Mouse (Mus musculus): ENCODE results near the gene Slc18a2.
A peak's percentile ranks its signal among the peaks of the same experiment; 100 is the strongest.

The Slc18a2 gene

DNA sequence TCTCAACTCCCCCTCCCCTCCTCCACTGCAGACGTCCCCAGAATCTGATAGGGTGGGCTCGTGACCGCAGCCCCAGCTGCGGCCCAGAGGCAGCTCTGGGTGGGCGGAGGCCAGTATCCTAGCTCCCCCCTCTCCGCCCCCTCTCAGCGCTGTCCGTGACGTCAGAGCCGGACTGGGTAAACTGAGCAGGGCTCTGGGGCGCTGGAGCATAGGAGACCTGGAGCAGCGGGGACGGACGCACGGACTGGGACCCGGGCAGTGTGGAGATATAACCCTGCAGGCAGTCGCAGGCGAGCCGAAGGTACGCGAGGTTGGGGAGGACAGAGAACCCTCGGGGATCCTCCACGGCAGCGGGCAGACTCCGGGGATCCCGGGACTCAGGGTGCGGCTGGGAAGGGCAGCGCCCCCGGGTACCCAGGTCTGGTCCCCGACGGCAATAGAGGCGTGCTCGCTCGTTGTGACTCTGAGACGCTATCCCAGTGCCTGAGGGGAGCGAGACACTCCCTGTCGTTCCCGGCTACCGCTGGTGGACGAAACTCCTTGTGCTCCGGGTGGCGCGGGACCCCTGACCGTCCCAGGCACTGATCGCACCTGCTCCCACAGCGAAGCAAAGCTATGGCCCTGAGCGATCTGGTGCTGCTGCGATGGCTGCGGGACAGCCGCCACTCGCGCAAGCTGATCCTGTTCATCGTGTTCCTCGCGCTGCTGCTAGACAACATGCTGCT, at the start of gene Slc18a2:
Gene Slc18a2 (plus strand): TSS at position 179 of the 725 bp plus-strand sequence.
- DNase-seq = no peak

DNA sequence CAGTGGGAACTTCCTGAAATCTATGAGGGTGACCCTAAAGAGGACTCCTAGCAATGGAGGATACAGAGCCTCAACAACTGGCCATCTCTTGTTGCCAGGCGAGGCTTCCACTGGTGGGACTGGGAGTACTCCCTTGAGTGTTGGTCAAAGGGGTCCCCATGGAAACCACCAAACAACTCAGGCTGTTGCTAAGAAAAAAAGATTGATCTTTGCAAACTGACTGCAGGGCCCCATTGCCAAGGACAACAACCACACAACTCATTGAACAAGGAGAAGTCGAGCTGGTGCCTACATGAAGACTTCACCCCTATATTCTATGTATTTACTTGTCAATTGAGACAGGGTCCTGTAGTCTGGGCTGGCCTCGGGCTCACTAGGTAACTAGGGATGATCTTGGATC, 43.8 kb upstream of the Slc18a2 start:
- no peak for DNase-seq

DNA sequence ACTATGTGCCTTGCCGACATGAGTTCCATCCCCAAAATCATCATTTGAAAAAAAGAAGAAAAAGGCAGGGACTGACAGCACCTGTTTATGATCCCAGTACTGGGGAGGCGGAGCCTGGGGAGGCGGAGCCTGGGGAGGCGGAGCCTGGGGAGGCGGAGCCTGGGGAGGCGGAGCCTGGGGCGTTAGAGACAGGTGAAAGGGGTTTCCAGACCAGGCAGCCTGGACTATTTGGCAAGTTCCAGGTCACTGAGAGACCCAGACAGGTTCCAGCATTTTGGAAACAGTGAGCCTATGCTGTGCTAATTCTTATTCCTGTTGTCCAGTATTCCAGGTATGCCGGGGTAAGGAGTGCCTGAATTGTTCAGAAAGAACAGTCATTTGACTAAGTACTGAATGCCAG, 41.7 kb upstream of the Slc18a2 start, which contains the start of gene Kcnk18:
Gene Kcnk18 (plus strand): TSS at position 224 of the 400 bp plus-strand sequence.
- DNase-seq = no peak

DNA sequence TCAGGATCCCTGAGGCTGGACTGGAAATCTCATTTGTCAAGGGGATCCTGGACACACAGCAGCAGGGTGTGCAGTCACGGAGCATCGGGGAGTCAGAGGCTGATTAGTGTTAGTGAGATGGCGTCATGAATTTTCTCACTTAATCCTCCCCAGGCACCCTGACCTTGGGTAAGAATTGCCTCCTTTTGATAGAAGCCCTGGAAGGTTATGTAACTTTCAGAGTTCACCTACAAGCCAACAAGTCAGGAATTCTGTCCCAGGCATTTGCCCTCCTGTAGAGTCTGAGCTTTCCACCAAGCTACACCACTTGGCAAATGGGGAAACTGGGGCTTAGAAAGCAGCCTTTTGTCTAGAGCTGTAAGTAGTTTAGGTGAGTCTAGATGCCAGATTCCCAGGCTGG, 39.6 kb upstream of the Slc18a2 start:
- DNase-seq = no peak

DNA sequence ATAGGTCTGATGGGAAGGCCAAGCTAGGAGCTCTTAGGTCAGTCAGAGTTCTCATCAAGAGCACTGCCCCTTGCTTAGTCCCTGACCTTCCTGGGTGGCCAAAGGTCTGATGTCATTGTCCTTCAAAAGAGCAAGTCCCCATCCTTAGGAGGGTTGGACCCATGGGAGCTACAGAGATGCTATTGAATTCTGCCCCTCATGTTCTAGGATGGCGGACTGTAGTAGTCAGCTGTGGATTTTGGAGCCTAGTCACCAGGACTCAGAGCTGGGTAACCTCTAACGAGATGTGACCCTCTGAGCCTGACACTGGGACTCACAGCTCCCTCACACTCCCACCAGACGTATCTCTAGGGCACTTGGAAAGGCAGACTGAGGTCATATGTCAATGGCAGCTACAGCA, 32.3 kb upstream of the Slc18a2 start:
- DNase-seq = no peak

DNA sequence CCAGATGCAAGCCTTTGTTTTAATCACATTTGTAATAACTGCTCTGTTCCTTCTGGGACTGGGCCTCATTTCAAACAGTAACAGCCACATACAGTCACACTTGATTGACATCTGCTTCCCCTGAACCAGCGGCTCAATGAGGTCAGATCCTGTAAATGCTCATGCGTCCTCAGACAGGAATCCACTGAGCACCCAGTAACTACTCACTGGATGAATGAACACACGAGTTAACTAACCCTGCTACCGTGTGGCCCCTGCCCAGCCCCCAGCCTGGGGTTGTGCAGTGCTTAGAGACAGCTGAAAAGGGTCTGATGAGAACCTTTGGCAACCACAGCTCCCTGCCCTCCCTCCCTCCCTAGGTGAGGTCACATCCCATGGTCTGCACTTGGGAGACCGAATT, 27.9 kb upstream of the Slc18a2 start:
- DNase-seq = no peak

DNA sequence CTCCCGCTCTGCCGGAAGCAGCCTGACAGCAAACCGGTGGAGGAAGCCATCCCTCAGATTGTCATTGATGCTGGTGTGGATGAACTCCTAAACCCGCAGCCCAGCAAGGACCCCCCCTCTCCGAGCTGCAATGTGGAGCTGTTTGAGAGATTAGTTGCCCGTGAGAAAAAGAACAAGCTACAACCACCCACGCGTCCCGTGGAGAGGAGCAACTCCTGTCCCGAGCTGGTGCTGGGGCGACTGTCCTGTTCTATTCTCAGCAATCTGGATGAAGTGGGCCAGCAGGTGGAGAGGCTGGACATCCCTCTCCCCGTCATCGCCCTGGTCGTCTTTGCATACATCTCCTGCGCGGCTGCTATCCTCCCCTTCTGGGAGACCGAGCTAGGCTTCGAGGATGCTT, 25.7 kb upstream of the Slc18a2 start:
- DNase-seq = no peak

DNA sequence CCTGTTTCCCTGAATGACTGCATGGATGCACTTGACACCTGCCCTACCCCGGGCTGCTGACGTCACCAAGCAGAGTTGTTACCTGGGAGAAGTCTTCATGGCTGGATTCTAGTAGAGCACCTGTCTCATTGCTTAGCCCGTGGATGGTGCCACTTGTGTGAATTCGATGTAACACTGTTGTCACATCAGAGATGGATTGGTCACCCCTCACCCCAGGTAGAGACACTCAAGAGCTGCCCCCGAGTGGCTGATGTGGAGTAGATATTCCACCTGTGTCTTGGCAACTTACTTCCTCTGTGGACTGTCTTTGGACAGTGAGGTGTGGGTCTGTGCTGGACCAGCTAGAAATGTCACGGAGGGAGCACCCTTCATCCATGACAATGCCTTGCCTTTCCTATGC, 24.6 kb upstream of the Slc18a2 start:
- no peak for DNase-seq

DNA sequence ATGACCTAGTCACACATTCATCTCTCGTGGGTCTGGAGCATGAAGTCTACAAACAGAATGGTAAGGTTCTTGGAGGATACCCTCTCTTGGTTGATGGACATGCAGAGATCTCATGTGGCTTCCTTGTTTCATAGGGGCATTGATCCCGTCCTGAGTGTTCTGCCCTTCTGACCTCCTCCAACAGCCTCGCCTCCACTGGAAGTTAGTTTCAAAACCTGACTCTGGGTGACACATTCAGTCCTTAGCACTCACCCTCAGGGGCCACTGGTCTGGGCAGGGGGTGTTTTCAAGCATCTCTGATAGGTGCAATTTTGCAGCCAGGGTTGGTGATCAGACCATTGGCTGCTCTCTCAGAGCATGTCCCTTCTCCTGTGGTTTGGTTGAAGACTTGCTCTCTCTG, 22.1 kb upstream of the Slc18a2 start:
- no peak for DNase-seq

DNA sequence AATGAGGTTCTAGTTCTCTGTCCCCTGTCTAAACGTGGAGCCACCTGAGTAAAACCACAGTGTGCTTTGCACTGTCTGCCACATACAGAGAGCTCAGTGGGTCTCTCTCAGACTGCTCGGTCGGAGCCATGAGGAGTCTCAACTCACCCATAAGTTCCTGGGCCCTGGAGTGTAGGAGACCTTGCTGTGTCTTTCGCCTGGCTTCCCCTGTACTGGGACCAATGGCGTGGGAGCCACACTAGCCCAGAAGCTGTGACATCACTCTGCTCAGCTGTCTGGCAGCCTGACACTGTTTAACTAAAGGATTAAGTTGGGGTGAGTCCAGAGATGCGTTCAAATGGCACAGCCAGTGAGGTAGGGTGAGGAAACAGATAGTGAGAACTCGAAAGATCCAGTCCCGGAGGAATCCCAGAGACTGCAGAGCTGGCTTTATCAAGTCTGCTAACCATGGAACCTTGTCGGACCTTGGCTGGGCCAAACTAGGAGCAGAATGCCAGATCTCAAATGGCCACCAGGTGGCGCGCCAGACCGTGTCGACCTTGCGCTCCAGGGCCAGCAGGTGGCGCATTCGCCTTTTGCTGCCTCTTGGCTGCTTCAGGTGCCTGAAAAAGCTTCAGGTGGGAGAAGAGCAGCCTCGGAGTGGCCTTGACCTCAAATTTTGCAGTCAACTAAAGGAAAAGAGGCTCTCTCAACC, 21.4 kb upstream of the Slc18a2 start:
- DNase-seq = peak; percentile 86

DNA sequence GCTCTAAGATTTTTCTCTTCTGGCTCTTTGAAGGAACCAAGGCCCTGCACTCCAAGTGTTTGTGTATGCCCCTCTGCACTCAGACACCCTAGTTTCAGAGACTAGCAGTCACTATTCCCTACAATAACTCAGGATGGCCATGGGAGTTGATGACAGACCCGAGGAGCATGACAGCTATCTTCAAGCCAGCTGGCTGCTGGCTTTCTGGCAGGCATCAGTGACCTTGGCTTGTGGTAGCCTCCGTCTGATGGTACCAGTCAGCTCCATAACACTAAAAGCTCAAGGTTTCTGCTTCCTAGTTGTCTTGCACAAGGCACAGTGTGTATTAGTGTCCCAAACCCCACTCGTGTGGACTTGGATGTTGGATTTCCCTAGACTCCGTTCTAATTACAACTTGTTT, 18.7 kb upstream of the Slc18a2 start:
- no peak for DNase-seq

DNA sequence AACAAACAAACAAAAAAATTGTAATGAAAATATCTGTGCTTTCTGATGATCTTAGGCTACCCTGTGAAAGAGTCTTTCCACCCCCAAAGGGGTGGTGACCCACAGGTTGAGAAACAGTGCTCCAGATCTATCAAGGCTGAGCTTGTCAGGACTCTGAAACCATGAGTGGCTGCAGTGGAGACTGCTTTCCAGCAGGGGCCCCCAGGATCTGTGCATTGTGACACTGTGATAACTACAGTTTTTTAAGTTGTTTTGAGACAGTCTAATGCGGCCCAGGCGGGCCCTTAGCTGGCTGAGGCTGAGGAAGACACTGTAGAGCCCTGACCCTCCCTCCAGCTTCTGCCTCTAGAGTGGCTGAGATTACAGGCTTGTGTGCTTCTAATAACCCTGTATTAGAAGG, 17.6 kb upstream of the Slc18a2 start:
- no peak for DNase-seq

DNA sequence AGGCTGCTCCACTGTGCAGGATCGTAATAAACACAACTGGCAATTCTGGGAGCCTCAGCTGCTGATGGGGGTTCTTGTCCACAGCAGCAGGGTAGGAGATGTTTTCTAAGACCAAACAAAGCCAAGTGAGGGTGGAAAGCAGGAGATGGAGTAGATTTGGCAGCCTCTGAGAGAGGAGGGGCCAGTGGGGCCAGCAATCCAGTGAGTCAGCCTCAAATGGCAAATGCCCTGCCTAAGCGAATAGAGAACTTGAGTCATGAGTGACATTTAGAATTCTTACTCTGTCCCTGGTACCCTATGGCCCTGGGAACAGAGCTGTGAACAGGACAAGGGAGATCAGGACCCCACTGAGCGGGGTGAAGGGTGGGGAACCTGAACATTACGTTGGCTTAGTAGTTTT, 12.6 kb upstream of the Slc18a2 start:
- DNase-seq = no peak

DNA sequence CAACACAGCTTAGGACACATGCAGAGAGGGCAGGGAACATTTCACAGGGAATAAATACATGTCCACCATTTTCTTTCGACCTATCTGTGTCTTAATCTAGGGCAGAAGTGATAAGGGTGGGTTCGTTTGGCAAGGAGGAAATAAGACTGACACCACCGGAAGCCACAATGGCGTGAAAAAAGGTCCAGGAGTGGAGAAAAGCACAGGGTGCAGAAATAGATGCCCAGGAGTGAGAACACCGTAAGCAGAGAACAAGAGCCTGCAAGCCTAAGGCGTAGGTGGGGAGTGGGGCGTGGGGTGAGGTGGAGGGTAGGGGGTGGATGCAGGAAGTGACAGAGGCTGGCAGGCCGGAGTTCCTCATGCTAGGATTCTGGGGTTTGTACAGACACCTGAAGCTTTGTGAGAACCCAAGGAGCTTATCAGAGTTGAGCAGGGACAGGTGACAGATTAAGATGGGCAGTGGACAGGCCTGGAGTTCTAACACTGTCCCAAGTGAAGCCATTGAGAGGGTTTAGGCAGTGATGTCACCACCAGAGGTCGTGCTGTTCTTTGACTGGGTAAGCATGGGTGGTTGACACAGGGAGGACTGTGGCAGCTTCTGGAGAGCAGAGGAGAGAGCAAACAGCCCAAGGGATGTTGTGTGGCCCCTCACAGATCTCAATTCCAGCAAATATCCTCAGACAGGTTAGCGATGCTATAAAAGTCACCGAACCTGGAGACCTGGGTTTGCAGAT, 12.0 kb upstream of the Slc18a2 start:
- DNase-seq = peak; percentile 6

DNA sequence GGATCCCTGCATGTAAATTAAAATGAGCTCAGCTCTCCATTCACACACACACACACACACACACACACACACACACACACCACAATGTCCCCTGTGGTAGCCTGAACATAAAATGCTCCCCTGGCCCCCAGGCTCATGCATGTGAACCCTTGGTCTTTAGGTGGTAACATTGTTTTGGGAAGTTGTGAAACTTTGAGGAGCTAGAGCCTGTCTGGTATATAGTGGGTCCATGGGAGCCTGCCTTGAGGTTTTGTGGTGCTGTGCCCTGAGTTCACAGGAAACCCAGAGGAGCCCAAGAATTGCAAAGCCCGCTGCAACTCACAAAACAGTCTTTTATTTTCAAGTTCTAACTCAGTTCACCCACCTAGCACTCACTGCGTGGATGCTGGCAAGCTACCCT, 8.0 kb upstream of the Slc18a2 start:
- DNase-seq = no peak

DNA sequence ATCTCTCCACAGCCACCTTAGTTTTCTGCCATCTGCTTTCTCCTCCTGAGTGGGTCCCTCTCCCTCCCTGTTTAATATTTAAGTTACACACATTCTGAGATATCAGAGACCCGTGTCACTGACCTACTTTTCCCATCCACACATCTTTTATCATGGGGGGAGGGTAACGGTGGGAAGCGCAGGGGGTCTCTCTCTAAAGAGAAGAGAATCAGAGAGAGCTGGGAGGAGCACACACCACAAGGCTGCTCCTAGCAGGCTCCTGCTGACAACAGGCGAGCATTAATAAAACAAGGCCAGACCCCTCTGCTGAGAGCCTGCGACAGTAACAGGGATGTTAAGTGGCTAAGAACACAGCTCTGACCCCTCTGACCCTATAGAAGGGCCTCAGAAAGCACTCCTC, 1.1 kb upstream of the Slc18a2 start:
- DNase-seq = no peak

DNA sequence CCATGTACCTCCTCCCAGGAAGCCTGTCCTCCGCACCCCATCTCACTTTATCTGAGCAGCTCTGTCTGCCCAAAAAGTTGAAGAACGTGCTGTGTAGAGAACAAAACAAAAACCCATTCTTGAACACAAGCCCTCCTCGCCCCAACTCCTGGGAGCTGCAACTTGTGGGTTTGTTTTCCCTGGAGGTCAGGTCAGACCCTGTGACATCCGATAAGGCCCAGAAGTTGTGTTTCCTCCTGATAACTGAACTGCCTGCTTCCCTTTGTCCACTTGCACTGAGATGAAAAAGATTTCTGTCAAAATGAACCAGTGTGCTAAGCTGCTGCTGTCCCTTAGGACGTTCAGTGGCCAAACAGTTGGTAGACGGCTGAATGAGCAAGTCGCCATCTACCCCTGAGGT, 908 bp downstream of the Slc18a2 start:
- DNase-seq = no peak

DNA sequence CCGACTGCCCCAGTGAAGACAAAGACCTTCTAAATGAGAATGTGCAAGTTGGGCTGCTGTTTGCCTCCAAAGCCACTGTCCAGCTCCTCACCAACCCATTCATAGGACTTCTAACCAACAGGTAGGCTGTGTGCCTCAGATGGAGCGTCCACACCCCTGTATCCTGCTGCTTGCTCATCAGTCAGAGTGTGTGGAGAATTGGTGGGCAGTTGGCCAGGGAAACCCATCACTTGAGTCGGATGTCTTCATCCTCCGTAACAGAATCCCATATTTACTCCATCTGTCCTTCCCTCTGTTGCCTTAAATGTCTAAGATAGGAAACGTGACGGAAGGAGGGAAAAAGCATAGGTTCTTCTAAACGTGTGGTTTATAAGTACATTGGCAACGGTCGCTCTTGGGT, 2.5 kb downstream of the Slc18a2 start:
- no peak for DNase-seq

DNA sequence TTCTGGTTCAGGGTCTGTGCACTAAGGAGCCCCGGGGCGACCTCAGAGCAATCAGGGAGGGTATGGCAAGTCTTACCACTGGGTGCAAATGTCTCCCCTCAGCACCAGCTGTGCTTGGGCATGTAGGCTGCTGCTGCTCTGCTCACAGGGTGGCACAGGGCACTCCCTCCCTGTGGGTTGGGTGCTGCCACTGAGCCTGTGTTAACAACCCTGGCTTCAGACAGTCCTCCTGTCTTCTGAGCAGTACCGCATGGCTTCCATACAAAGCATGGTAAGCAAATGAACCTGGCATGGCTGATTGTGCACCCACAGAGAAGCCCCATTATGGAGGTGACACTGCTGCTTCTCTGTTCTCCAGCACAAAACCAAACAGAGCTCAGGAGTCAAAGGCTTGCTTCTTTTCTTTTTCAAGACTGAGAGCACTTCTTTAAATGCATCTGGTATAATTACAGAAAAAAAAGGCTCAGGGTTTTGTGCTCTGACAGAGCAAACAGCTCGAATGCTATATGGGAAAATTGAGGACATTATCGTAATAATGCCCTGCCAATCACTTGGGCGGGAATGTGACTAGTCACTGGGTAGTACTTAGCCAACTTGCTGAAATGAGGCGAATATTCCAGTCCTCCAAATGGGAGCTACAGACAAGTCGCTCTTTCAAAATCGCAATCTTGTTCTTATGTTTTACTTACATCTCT, 4.3 kb downstream of the Slc18a2 start:
- DNase-seq = no peak

DNA sequence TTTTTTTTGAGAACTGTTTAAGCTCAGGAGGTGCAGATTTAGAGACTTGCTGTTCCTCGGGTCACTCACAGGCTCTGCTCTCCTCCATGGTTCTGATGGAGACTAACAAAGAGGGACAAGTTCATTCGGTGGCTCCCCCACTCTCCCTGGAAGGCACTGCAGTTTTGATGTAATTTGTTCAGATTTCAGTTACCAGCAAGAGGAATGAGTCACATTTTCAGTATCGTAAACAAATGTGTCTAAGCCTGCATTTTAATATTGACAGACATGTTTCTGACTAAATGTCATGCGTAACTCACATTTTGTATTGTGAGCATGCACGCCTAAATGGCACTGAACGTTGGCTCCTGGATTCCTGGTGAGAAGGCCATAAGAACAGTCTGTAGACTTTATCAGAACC, 5.2 kb downstream of the Slc18a2 start:
- DNase-seq = no peak

DNA sequence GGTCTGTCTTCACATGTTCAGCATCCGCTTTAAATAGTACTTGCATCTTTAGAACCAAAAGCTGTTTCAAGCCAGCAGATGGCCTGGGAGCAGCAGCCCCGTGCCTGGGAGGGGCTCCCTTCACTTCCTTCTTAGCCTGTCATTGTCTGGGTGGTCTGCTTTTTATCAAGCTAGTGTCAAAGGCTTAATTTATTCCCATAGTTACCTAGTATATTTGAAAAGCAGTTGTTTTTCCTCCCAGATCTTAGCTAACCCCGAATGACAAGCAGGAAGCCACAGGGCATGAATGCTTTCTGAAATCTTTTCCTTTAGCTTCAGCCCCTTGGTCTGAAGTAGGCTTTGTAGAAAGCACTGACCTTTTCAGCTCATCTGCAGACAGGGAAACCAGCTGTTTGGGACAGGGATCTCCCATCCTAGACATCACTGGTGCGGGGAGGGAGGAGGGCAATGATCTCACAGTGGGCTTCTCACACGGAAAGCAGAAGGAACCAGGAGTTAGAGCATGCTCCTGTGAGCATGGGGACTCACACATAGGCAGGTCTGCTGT, 6.8 kb downstream of the Slc18a2 start:
- DNase-seq = no peak

DNA sequence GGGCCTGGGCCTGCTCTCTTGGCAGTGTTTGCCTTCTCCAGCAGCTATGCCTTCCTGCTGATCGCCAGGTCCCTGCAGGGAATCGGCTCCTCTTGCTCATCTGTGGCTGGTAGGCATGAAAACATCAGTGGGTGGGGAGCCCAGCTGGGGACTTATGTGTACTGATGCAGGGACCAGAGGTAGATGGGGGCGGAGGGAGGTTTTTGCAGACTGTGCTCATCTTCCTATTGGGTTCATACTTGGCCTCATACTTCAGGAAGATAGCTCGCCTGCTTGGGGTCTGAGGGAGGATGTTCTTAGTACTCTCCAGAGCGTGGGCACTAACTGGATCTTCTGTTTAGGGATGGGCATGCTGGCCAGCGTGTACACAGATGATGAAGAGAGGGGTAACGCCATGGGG, 12.5 kb downstream of the Slc18a2 start:
- no peak for DNase-seq

DNA sequence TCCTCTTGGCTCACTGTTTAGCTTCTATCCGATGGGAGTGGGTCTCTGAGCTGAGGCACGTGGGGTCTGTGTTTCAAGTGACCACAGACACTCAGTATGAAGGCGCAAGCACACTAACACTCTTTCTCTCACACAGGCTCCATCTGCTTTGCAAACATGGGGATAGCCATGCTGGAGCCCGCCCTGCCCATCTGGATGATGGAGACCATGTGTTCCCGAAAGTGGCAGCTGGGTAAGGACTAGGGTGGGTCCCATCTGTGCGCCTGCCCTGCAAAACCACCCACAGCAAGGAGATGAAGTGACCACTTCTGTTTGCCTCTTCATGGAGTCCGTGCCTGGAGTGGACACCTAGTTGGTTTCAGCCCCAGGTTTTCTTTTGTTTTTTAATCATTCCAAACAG, 15.7 kb downstream of the Slc18a2 start:
- DNase-seq = no peak

Data from lung, postnatal 36 days (tissue).